Mouse (Mus musculus): ENCODE results near the gene Prss32. TPM values are rescaled to one million over a fixed set of nuclear protein-coding genes. Genes with fewer than 3 reads are reported as not detected.

Gene Prss32
- polyA plus RNA-seq, 1 experiment from 2014 or later: not detected

DNA sequence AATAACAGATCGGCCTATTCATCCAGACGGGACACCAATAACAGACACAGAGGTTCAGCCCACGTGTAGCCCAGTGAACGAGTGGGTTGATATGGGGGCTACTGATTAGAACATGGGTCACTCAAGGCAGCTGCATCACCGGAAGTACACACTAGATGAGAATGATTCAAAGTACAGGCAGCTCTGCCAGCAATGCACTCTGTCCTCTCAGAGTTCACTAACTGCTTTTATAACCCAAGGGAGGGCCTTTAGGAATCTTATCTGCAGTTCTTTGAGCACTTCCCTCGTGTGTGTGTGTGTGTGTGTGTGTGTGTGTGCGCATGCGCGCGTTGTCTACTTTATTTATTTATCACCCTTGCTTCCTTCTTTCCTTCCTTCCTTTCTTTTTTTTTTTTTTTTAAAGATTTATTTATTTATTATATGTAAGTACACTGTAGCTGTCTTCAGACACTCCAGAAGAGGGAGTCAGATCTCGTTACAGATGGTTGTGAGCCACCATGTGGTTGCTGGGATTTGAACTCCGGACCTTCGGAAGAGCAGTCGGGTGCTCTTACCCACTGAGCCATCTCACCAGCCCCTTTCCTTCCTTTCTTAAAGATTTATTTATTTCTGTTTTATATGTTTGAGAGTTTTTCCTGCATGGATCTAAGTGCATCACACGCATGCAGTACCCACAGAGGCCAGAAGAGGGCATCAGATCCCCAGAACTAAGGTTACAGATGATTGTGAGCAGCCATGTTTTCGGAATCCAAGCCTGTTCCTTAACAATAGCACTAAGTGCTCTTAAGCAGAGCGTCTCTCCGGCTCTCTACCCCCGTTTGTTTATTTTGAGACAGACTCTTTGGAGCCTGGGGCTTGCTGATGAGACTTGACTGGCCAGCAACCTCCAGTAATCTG, 7.4 kb downstream of the Prss32 start:
- no peak overlapping the region for H3K9ac ChIP-seq (ENCODE audit: low read depth, low read length)
- no peaks in the 10 kb centered on the region for H3K9me3 ChIP-seq (replicated peaks; ENCODE audit: control insufficient read depth, low read length)
- no peak overlapping the region for H3K4me3 ChIP-seq (ENCODE audit: low read depth, low read length)
- peaks cover 7% of the 10 kb centered on the region; the same call in 1 of the 2 replicates for H3K4me1 ChIP-seq (ENCODE audit: control insufficient read depth, insufficient read depth, low read length)
- no peaks in the 10 kb centered on the region for H3K36me3 ChIP-seq (ENCODE audit: control insufficient read depth, insufficient read depth, low read length)
- no peak overlapping the region for H3K4me2 ChIP-seq
- ATAC-seq (replicated peaks; ENCODE audit: insufficient number of reproducible peaks, low FRiP score, low TSS enrichment): no peak
- 49% methylated on average over 18 of the region's 19 CpGs for WGBS (ENCODE audit: insufficient replicate concordance)
- no peak overlapping the region for H3K27ac ChIP-seq (ENCODE audit: low read depth, low read length)
- no peaks in the 10 kb centered on the region for H3K27me3 ChIP-seq (ENCODE audit: control insufficient read depth, insufficient read depth, low read length)

DNA sequence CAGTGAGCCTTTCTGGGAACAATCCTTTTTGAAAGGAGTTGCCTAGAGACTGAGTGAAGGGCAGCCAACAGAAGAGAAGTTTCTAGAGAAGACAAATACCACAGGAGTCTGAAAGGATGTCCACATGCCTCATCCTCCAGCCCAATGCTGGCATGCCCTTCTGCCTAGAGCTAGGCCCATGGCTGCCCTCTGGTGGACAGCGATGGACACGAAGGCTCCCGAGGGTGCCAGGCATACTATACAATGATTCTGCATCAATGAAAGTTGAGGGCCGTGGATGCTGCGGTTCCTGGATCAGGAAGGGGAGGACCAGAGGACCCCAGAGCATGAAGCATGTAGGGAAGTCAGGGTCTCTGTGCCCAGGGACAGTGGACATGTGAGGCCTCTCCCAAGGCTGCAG, 9.6 kb downstream of the Prss32 start:
- Histone ChIP-seq H3K9ac (ENCODE audit: low read depth, low read length) (no peak overlapping the region), H3K4me1 (ENCODE audit: control insufficient read depth, insufficient read depth, low read length) (peaks cover 7% of the 10 kb centered on the region; the same call in 1 of the 2 replicates), H3K9me3 (replicated peaks; ENCODE audit: control insufficient read depth, low read length) (no peaks in the 10 kb centered on the region), H3K4me3 (ENCODE audit: low read depth, low read length) (no peak overlapping the region), H3K36me3 (ENCODE audit: control insufficient read depth, insufficient read depth, low read length) (no peaks in the 10 kb centered on the region), H3K27ac (ENCODE audit: low read depth, low read length) (no peak overlapping the region), H3K4me2 (no peak overlapping the region), H3K27me3 (ENCODE audit: control insufficient read depth, insufficient read depth, low read length) (no peaks in the 10 kb centered on the region)
- WGBS (ENCODE audit: insufficient replicate concordance): 42% methylated on average over 5 of the region's 5 CpGs
- no peak for ATAC-seq (replicated peaks; ENCODE audit: insufficient number of reproducible peaks, low FRiP score, low TSS enrichment)

DNA sequence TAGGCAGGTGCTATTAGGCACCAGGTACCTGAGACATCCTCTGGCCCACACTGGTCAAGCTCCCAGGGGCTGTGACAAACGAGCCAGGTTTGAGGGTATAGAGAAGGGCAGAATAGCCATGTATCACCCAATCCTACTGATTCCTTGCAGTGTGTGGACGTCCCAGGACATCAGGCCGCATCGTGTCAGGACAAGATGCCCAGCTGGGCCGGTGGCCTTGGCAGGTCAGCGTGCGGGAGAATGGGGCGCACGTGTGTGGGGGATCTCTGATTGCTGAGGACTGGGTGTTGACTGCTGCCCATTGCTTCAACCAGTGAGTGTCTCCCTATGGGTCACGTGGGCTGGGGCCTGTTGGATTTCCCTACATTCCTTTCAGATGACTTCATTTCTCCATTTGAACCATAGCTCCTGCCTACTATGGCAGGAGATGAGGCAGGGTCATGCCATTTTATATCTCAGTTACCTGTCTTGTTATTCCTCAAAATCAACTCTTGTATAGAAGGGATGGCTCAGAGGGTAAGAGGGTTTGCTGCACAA, 10.6 kb downstream of the Prss32 start:
- no peak for ATAC-seq (replicated peaks; ENCODE audit: insufficient number of reproducible peaks, low FRiP score, low TSS enrichment)
- Histone ChIP-seq H3K4me1 (ENCODE audit: control insufficient read depth, insufficient read depth, low read length) (peaks cover 7% of the 10 kb centered on the region; the same call in 1 of the 2 replicates), H3K36me3 (ENCODE audit: control insufficient read depth, insufficient read depth, low read length) (no peaks in the 10 kb centered on the region), H3K27ac (ENCODE audit: low read depth, low read length) (no peak overlapping the region), H3K27me3 (ENCODE audit: control insufficient read depth, insufficient read depth, low read length) (no peaks in the 10 kb centered on the region), H3K4me3 (ENCODE audit: low read depth, low read length) (no peak overlapping the region), H3K9ac (ENCODE audit: low read depth, low read length) (no peak overlapping the region), H3K4me2 (no peak overlapping the region), H3K9me3 (replicated peaks; ENCODE audit: control insufficient read depth, low read length) (no peaks in the 10 kb centered on the region)
- WGBS (ENCODE audit: insufficient replicate concordance): 73% methylated on average over 10 of the region's 10 CpGs

DNA sequence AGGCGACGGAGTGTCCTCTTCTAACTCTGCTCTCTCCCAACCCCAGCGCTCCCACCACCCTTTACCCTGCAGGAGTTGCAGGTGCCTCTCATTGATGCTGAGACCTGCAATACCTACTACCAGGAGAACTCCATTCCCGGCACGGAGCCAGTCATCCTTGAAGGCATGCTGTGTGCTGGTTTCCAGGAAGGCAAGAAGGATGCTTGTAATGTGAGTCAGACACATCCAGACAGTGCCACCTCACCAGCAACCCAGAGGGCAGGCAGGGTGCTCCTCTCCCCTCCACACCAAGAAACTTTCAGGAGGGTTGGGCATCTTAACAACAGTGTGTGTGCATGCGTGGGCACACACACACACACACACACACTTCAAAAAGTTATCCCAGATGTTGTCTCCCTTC, 13.5 kb downstream of the Prss32 start:
- H3K4me1 ChIP-seq (ENCODE audit: control insufficient read depth, insufficient read depth, low read length): peaks cover 7% of the 10 kb centered on the region; the same call in 1 of the 2 replicates
- no peaks in the 10 kb centered on the region for H3K36me3 ChIP-seq (ENCODE audit: control insufficient read depth, insufficient read depth, low read length)
- no peak overlapping the region for H3K4me3 ChIP-seq (ENCODE audit: low read depth, low read length)
- 73% methylated on average over 6 of the region's 6 CpGs for WGBS (ENCODE audit: insufficient replicate concordance)
- H3K27ac ChIP-seq (ENCODE audit: low read depth, low read length): no peak overlapping the region
- no peak overlapping the region for H3K4me2 ChIP-seq
- H3K9me3 ChIP-seq (replicated peaks; ENCODE audit: control insufficient read depth, low read length): no peaks in the 10 kb centered on the region
- H3K9ac ChIP-seq (ENCODE audit: low read depth, low read length): no peak overlapping the region
- ATAC-seq (replicated peaks; ENCODE audit: insufficient number of reproducible peaks, low FRiP score, low TSS enrichment): no peak
- H3K27me3 ChIP-seq (ENCODE audit: control insufficient read depth, insufficient read depth, low read length): peaks cover 4% of the 10 kb centered on the region; the same call in 1 of the 2 replicates

DNA sequence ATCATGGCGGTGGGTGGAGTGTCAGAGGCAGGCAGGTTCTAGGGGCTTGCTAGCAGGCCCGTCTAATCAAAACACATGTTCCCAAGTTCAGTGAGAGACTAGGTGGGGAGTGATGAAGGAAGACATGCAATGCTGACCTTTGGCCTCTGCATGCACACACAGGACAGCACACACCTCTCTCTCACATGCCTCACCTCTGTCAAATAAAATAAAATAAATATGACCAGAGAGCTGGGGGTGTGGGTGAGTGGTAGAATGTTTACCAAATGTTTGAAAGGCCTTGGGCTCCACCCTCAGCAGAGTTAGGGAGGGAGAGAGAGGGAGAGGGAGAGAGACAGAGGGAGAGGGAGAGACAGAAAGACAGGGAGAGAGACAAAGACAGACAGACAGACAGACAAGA, 14.3 kb downstream of the Prss32 start:
- no peak overlapping the region for H3K27ac ChIP-seq (ENCODE audit: low read depth, low read length)
- H3K9me3 ChIP-seq (replicated peaks; ENCODE audit: control insufficient read depth, low read length): no peaks in the 10 kb centered on the region
- H3K4me2 ChIP-seq: no peak overlapping the region
- peaks cover 7% of the 10 kb centered on the region; the same call in 1 of the 2 replicates for H3K4me1 ChIP-seq (ENCODE audit: control insufficient read depth, insufficient read depth, low read length)
- ATAC-seq (replicated peaks; ENCODE audit: insufficient number of reproducible peaks, low FRiP score, low TSS enrichment): no peak
- 68% methylated on average over 2 of the region's 2 CpGs for WGBS (ENCODE audit: insufficient replicate concordance)
- peaks cover 4% of the 10 kb centered on the region; the same call in 1 of the 2 replicates for H3K27me3 ChIP-seq (ENCODE audit: control insufficient read depth, insufficient read depth, low read length)
- H3K9ac ChIP-seq (ENCODE audit: low read depth, low read length): no peak overlapping the region
- H3K36me3 ChIP-seq (ENCODE audit: control insufficient read depth, insufficient read depth, low read length): no peaks in the 10 kb centered on the region
- H3K4me3 ChIP-seq (ENCODE audit: low read depth, low read length): no peak overlapping the region

DNA sequence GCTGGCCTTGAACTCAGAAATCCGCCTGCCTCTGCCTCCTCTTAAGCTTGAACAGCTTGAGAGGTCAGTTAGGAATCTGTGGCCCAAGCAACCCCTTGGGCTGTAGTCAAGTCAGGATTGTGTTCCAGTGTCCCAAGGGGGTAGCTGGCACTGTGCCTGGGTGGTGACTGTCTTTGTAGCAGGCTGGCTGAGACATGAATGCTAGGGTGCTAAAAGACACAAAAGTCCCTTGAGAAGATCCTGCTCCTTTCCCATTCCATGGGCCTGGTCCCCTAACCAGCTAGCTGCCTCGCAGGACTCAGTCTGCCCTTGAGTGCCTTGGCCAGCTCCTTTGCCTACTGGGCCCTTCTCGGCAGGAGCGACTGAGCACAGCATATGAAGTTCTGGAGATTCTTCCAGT, 19.3 kb downstream of the Prss32 start:
- H3K36me3 ChIP-seq (ENCODE audit: control insufficient read depth, insufficient read depth, low read length): no peaks in the 10 kb centered on the region
- no peak overlapping the region for H3K4me2 ChIP-seq
- H3K9ac ChIP-seq (ENCODE audit: low read depth, low read length): no peak overlapping the region
- H3K4me1 ChIP-seq (ENCODE audit: control insufficient read depth, insufficient read depth, low read length): no peaks in the 10 kb centered on the region
- no peak overlapping the region for H3K4me3 ChIP-seq (ENCODE audit: low read depth, low read length)
- no peaks in the 10 kb centered on the region for H3K9me3 ChIP-seq (replicated peaks; ENCODE audit: control insufficient read depth, low read length)
- ATAC-seq (replicated peaks; ENCODE audit: insufficient number of reproducible peaks, low FRiP score, low TSS enrichment): no peak
- peaks cover 4% of the 10 kb centered on the region; the same call in 1 of the 2 replicates for H3K27me3 ChIP-seq (ENCODE audit: control insufficient read depth, insufficient read depth, low read length)
- WGBS (ENCODE audit: insufficient replicate concordance): 81% methylated on average over 4 of the region's 4 CpGs
- H3K27ac ChIP-seq (ENCODE audit: low read depth, low read length): no peak overlapping the region

DNA sequence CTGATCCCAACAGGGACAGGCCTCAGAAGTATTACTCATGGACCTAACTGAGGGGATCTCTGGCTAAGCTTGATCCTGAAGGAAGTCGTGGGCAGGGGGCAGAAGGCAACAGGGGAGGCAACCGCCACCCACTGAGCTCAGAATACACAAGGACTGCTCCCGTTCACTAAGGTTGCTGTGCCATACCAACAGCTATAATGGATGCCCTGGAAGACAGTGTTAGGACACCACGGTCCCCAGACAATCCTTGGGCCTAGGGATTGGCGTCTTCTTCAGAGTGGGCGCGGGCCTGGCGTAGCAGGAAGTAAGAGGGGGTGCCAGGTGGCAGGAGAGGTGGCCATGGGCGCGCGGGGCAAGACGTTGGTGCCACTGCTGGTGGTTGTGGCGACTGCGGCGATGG, 24.1 kb downstream of the Prss32 start, which contains the start of gene Prss21:
Gene Prss21 (plus strand): TSS at position 301 of the 400 bp plus-strand sequence.
- Histone ChIP-seq H3K27me3 (ENCODE audit: control insufficient read depth, insufficient read depth, low read length) (no peaks in the 10 kb centered on the region), H3K27ac (ENCODE audit: low read depth, low read length) (no peak within 1 kb of the TSS), H3K4me3 (ENCODE audit: low read depth, low read length) (no peak within 1 kb of the TSS), H3K4me2 (no peak within 1 kb of the TSS), H3K4me1 (ENCODE audit: control insufficient read depth, insufficient read depth, low read length) (no peaks in the 10 kb centered on the region), H3K9me3 (replicated peaks; ENCODE audit: control insufficient read depth, low read length) (no peaks in the 10 kb centered on the region), H3K36me3 (ENCODE audit: control insufficient read depth, insufficient read depth, low read length) (no peaks in the 10 kb centered on the region), H3K9ac (ENCODE audit: low read depth, low read length) (no peak within 1 kb of the TSS)
- 77% methylated on average over 15 of the region's 15 CpGs for WGBS (ENCODE audit: insufficient replicate concordance)
- ATAC-seq (replicated peaks; ENCODE audit: insufficient number of reproducible peaks, low FRiP score, low TSS enrichment): no peak

DNA sequence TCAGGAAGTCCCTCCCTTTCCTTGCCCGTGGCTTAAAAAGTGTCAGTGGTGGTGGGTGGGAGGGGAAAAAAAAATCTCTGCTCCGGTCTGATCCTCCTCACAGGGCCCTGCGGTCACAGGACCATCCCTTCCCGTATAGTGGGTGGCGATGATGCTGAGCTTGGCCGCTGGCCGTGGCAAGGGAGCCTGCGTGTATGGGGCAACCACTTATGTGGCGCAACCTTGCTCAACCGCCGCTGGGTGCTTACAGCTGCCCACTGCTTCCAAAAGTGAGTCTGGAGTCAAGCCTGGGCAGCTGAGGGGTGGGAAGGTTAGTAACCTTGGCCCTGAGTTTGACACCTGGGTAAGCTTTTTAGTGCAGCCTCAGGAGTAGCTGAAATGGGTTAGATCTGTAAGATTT, 24.9 kb downstream of the Prss32 start:
- no peak overlapping the region for H3K9ac ChIP-seq (ENCODE audit: low read depth, low read length)
- 79% methylated on average over 11 of the region's 11 CpGs for WGBS (ENCODE audit: insufficient replicate concordance)

More for the DNA sequence above, 24.9 kb downstream of the Prss32 start:
- no peaks in the 10 kb centered on the region for H3K9me3 ChIP-seq (replicated peaks; ENCODE audit: control insufficient read depth, low read length)
- H3K4me3 ChIP-seq (ENCODE audit: low read depth, low read length): no peak overlapping the region
- no peak overlapping the region for H3K27ac ChIP-seq (ENCODE audit: low read depth, low read length)
- H3K4me1 ChIP-seq (ENCODE audit: control insufficient read depth, insufficient read depth, low read length): no peaks in the 10 kb centered on the region
- ATAC-seq (replicated peaks; ENCODE audit: insufficient number of reproducible peaks, low FRiP score, low TSS enrichment): no peak
- no peak overlapping the region for H3K4me2 ChIP-seq
- H3K27me3 ChIP-seq (ENCODE audit: control insufficient read depth, insufficient read depth, low read length): no peaks in the 10 kb centered on the region
- no peaks in the 10 kb centered on the region for H3K36me3 ChIP-seq (ENCODE audit: control insufficient read depth, insufficient read depth, low read length)
